Mouse (Mus musculus): ENCODE results near the gene Nudt5.
"Not testable (repeated sequence)": the region's sequence is repeated elsewhere in the genome, so short reads cannot be mapped to it uniquely, and the experiment has no call there.

Gene Nudt5

GRCm38 (mm10) chr2:5844873-5845631 lies at the start of gene Nudt5, which contains the start of gene Cdc123:
Gene Nudt5 (plus strand): TSS chr2:5845019.
Gene Cdc123 (minus strand): TSS chr2:5845164.
- in situ Hi-C loops (cut with MboI, MseI), result loop anchor here in 1 of 2 experiments (10.0 kb wide), 1 partner anchor 50 kb away; the partner anchor contains the start of gene Sec61a2

GRCm38 (mm10) chr2:5797816-5798672 lies 46.8 kb upstream of the Nudt5 start:
- in situ Hi-C loops (cut with MboI, MseI), result no loop called here

- in situ Hi-C loops (cut with MboI, MseI), result no loop called here
Observed at GRCm38 (mm10) chr2:5801182-5801640, 43.6 kb upstream of the Nudt5 start.

GRCm38 (mm10) chr2:5801927-5802590 lies 42.8 kb upstream of the Nudt5 start:
- in situ Hi-C loops (cut with MboI, MseI), result no loop called here

GRCm38 (mm10) chr2:5804440-5805045 lies 40.3 kb upstream of the Nudt5 start:
- in situ Hi-C loops (cut with MboI, MseI), result no loop called here

- in situ Hi-C loops (cut with MboI, MseI), result no loop called here
Observed at GRCm38 (mm10) chr2:5805228-5805627, 39.6 kb upstream of the Nudt5 start.

- in situ Hi-C loops (cut with MboI, MseI), result not testable (repeated sequence)
Observed at GRCm38 (mm10) chr2:5806201-5806600, 38.6 kb upstream of the Nudt5 start.

DNA sequence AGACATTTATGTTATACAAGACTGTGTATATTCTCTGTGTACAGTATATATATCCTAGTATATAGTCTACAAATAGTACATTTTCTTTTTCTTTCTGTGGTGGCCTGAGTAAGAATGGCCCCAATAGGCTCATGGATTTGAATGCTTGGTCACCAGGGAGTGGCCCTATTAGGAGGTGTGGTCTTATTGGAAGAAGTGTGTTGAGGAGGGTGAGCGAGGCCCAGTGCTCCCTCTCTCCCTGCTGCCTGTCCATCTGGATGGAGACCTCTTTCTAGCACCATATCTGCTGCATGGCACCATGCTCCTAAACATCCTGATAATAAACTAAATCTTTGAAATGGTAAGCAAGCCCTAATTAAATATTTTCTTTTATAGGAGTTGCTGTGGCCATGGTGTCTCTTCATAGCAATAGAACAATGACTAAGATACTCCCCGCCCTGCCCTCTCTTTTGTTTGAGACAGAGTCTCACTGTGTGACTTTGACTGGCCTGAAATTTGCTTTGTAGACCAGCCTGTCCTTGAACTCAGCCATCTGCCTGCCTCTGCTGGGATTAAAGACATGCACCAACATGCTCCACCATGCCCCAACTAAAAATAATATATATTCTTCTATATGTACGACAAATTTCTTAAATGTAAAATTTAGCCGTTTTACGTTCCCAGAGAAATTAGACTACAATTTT lies 34.6 kb upstream of the Nudt5 start:
- in situ Hi-C loops (cut with MboI, MseI), result no loop called here

DNA sequence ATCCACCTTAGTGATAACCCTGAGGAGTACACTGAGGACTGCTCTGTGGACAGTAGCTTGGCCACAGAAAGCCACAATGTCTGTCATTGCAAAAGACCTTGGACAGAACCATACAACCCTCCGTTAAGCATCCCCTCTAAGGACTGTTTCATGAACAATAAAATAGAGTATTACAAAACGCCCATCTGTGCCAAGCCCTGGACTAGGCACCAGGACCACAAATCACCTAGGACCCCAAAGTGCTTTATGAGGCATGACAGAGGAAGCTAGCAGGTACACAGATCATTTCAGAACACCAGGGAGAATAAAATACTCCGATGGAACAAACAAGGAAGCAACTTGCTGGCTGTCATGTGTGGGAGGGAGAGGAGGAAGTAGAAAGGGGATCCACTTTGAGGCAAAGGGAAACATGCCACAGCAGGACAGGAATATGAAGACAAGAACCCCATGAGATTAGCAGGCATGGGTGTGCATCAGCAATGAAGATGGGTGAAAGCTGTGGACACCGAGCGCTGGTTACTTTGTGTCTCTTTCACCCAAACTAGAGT lies 33.5 kb upstream of the Nudt5 start:
- in situ Hi-C loops (cut with MboI, MseI), result no loop called here

GRCm38 (mm10) chr2:5821264-5821663 lies 23.6 kb upstream of the Nudt5 start:
- in situ Hi-C loops (cut with MboI, MseI), result no loop called here

DNA sequence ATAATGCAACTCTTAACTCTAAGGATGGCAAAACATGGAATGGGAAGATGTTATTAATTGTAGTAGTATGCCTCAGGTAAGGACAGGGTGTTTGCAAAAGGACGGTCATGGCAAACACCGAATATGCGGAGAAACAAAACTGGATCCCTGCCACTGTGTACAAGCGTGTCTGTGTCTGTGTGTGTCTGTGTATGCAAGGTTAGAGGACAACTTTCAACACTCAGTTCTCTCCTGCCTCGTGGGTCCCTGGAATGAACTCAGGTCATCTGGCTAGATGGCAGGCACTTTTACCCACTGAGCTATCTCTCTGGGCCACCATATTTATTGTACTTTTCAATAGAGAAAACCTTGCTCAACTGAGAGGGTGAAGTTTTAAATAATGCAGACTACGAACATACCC lies 22.4 kb upstream of the Nudt5 start:
- in situ Hi-C loops (cut with MboI, MseI), result no loop called here

- in situ Hi-C loops (cut with MboI, MseI), result no loop called here
Observed at GRCm38 (mm10) chr2:5824213-5824612, 20.6 kb upstream of the Nudt5 start.

DNA sequence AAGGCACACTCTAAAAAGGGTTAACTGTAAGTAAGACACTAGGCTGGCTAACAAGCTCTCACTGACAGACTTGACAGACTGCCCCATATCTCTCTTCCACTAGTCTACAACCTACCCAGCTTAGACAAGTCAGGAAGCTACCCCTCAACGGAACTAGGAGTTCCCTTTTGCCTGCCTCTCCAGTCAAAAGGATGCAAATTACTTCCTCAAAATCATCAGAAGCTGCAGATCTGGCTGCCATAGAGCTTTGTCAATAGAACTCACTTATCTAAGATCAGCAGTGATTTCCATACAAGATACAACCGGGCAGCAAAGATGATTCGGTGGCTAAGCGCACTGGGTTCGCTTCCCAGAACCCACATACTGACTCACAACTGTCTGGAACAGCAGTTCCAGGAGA lies 20.1 kb upstream of the Nudt5 start:
- in situ Hi-C loops (cut with MboI, MseI), result no loop called here

DNA sequence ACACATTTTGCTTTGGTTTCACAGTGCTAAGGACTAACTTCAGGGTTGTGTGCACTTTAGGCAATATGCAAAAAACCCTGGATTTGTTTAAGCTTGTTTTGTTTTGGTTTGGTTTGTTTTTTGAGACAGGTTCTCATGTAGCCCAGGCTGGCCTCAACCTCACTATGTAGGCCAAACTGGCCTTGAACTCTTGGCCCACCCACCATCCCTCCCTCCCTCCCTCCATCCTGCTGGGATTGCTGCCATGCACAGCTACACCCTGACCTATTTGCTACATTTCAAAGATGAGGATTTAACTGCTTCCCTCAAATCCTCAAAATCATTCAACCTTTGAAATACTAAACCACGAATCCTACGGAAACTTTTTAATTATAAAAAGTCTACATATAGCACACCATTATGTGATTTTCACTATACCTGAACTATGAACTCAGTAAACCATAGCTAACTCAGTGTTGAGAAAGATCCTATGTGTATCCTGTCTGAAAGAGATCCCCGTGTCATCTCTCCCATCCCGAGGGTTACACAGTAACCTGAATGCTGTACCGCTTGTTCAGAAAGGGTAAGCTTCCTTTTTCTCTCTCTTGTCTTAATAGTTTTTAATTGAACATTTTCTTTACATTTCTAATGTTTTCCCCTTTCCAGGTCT lies 19.4 kb upstream of the Nudt5 start:
- in situ Hi-C loops (cut with MboI, MseI), result no loop called here

- in situ Hi-C loops (cut with MboI, MseI), result loop anchor here in 1 of 2 experiments (10.0 kb wide), 1 partner anchor 54 kb away; the partner anchor contains the start of gene Sec61a2
Observed at GRCm38 (mm10) chr2:5840815-5841214, 4.0 kb upstream of the Nudt5 start.

- in situ Hi-C loops (cut with MboI, MseI), result loop anchor here in 1 of 2 experiments (10.0 kb wide), 1 partner anchor 50 kb away; the partner anchor contains the start of gene Sec61a2
Observed at GRCm38 (mm10) chr2:5844181-5844872, 492 bp upstream of the Nudt5 start.

GRCm38 (mm10) chr2:5845826-5846225 lies 1.0 kb downstream of the Nudt5 start:
- in situ Hi-C loops (cut with MboI, MseI), result loop anchor here in 1 of 2 experiments (10.0 kb wide), 1 partner anchor 49 kb away; the partner anchor contains the start of gene Sec61a2

GRCm38 (mm10) chr2:5851116-5851515 lies 6.3 kb downstream of the Nudt5 start:
- in situ Hi-C loops (cut with MboI, MseI), result loop anchor here in 1 of 2 experiments (5.0 kb wide), 1 partner anchor 959 kb away; no protein-coding TSS in a partner anchor

GRCm38 (mm10) chr2:5851866-5852265 lies 7.0 kb downstream of the Nudt5 start:
- in situ Hi-C loops (cut with MboI, MseI), result loop anchor here in 1 of 2 experiments (5.0 kb wide), 1 partner anchor 960 kb away; no protein-coding TSS in a partner anchor
